Mouse (Mus musculus) liver, embryonic 14.5 days (tissue): Measurements from ENCODE around the gene Chid1. TPM values are rescaled to one million over a fixed set of nuclear protein-coding genes. Genes with fewer than 3 reads are reported as not detected.
"Not testable (repeated sequence)": the region's sequence is repeated elsewhere in the genome, so short reads cannot be mapped to it uniquely, and the experiment has no call there.

Experiments used
- ATAC-seq: fragments of 200-750 bp; cut with Nextera tagmentation; 2 replicates; pipeline ENCODE4 v1.8.0; 2017; ENCODE audit warnings: moderate number of reproducible peaks, mild to moderate bottlenecking, moderate library complexity; ENCODE audit not compliant: insufficient read depth
- DNase-seq, 3 experiments: peaks; one replicate each; pipeline ENCODE4 v3.0.0-alpha.2; 2012 to 2013; ENCODE audit warnings: low read depth in 3 of 3, low spot score in 3 of 3
- H3K27ac ChIP-seq: fragments of 300-500 bp; sonication (generic); 2 replicates; pipeline ENCODE4 v1.5.1; 2014; ENCODE audit warnings: moderate library complexity, mild to moderate bottlenecking, control low read depth, inconsistent platforms
- H3K27me3 ChIP-seq: fragments of 300-500 bp; sonication (generic); 2 replicates; pipeline ENCODE4 v1.6.1; 2014; ENCODE audit warnings: mild to moderate bottlenecking, low read length, moderate library complexity; ENCODE audit not compliant: control insufficient read depth, insufficient read depth
- H3K36me3 ChIP-seq: fragments of 300-500 bp; sonication (generic); replicated peaks from 2 replicates; pipeline ENCODE4 v1.6.1; 2014; ENCODE audit warnings: low read depth; ENCODE audit not compliant: control insufficient read depth, insufficient read depth
- H3K4me1 ChIP-seq, 2 experiments: fragments of 200-500 bp in 1 of 2; fragments of 300-500 bp in 1 of 2; sonication (generic) in 1 of 2; replicated peaks; 2 replicates each; pipeline ENCODE4 v1.6.1; 2012 to 2014; ENCODE audit warnings: antibody characterized with exemption in 1 of 2, inconsistent platforms in 1 of 2, low read length in 1 of 2; ENCODE audit not compliant: control insufficient read depth in 2 of 2, insufficient read depth in 2 of 2
- H3K4me2 ChIP-seq: fragments of 300-500 bp; sonication (generic); 2 replicates; pipeline ENCODE4 v1.6.1; 2014; ENCODE audit warnings: low read depth, mild to moderate bottlenecking, control low read depth, moderate library complexity
- H3K4me3 ChIP-seq, 2 experiments: fragments of 200-500 bp in 1 of 2; fragments of 300-500 bp in 1 of 2; sonication (generic) in 1 of 2; 2 replicates each; pipeline ENCODE4 v1.5.1; 2012 to 2014; ENCODE audit warnings: low read depth in 2 of 2, low read length in 2 of 2, mild to moderate bottlenecking in 2 of 2, control low read depth in 1 of 2, inconsistent platforms in 1 of 2, moderate library complexity in 1 of 2; ENCODE audit not compliant: insufficient read depth in 1 of 2
- H3K9ac ChIP-seq: fragments of 300-500 bp; sonication (generic); replicated peaks from 2 replicates; pipeline ENCODE4 v1.6.1; 2014; ENCODE audit warnings: mild to moderate bottlenecking, control low read depth, moderate library complexity
- H3K9me3 ChIP-seq: fragments of 300-500 bp; sonication (generic); 2 replicates; pipeline ENCODE4 v1.6.1; 2016; ENCODE audit warnings: low read length, mixed read lengths; ENCODE audit not compliant: control insufficient read depth
- CTCF ChIP-seq: IDR thresholded peaks from 2 replicates; pipeline ENCODE4 v1.5.1; 2016; ENCODE audit warnings: antibody characterized with exemption, low read depth, control low read depth
- EP300 ChIP-seq: IDR thresholded peaks from 2 replicates; pipeline ENCODE4 v1.6.1; 2016; ENCODE audit warnings: antibody characterized with exemption, low read depth
- WGBS: fragments of 180-500 bp; shearing (Covaris S2); extraction: QIAGEN DNeasy Blood & Tissue Kit; methylation state at CpG from one replicate; pipeline ENCODE4 v1.1.7; 2014; ENCODE audit not compliant: insufficient replicate concordance; 5-methylcytosine and 5-hydroxymethylcytosine counted together
- polyA plus RNA-seq, 2 experiments: library from polyadenylated mRNA; depleted of rRNA in 1 of 2; stranded (reverse) in 1 of 2; unstranded in 1 of 2; fragments of >200 nt; fragmentation: Nextera tagmentation in 1 of 2; extraction: Ambion mirVana in 1 of 2; gene quantifications; 2 replicates each; pipeline versions ENCODE4 v1.2.1 to v1.2.3; 2012 to 2014

The Chid1 gene
- polyA plus RNA-seq, 2 experiments: 12.1 to 23.0 TPM

- ATAC-seq (no peak), DNase-seq (no peak)
- Histone ChIP-seq H3K9me3 (no peaks in the 10 kb centered on the region), H3K9ac (no peak overlapping the region; the same call in 1 of the 2 replicates), H3K27me3 (no peaks in the 10 kb centered on the region), H3K27ac (no peak overlapping the region; the same call in 1 of the 2 replicates), H3K36me3 (peaks cover 40% of the 10 kb centered on the region), H3K4me2 (no peak overlapping the region), H3K4me3 (no peak overlapping the region), H3K4me1 (peaks cover 15 to 31% of the 10 kb centered on the region in 2 experiments)
- no peak for TF ChIP-seq CTCF
- no peak for TF ChIP-seq EP300
These were observed 87.7 kb downstream of the Chid1 start for GRCm38 (mm10) chr7:141451928-141452327.

DNA sequence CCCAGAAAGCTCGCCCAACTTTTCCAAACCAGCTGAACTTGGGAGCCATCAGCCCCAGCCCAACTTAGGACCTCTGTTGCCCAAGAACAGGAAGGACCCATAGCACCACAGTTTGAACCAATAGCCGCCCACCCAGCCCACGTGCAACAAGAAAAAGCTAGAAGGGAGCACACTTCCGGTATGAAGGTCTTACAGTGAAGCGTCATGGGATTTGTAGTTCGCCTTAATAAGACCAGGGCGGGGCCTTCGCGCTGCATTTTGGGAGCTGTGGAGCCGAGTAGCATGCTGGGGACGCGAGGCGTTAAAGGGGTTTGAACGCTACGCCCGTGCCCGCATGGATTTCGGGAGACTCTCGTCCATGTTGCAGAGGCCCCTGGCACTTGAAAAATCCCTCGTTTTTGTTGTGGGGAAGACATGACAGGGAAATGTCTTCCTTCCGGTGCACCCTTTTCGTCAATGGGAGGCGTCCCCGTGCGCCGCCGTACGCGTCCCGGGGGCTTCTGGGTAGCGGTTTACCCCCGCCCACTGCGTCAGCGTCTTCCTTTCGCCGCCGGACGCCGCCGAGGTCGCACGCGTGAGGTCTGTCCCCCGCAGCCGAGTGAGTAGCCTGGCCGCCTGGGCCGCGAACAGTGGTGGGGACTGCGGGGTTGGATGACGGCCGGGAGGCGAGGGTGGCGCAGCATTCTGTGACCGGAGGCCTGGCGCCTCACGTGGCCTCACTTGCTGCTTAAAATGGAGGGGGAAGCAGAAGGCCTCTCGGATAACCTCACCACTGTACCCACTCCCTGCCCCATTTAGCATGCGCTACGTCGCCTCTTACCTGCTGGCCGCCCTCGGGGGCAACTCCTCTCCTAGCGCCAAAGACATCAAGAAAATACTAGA is 92.3 kb downstream of the Chid1 start, which contains the start of gene Rplp2:
TSS of gene Rplp2 (plus strand) at position 261 of the 882 bp plus-strand sequence.
- no peaks in the 10 kb centered on the region for H3K9me3 ChIP-seq
- peaks cover 22 to 33% of the 10 kb centered on the region in 2 experiments for H3K4me1 ChIP-seq
- TF ChIP-seq EP300 (no peak), CTCF (no peak; the same call in 1 of the 2 replicates)
- peak within 1 kb of the TSS; percentile 84 for H3K27ac ChIP-seq
- peak within 1 kb of the TSS; percentile 86 for H3K9ac ChIP-seq
- H3K27me3 ChIP-seq: no peaks in the 10 kb centered on the region
- H3K4me3 ChIP-seq: peak within 1 kb of the TSS; percentile 76 to 81
- DNase-seq (peak; percentile 85 to 88 (median 88)), ATAC-seq (peak; percentile 87)
- H3K36me3 ChIP-seq: peaks cover 40% of the 10 kb centered on the region
- WGBS: under 1% methylated on average over 63 of the region's 63 CpGs
- peak within 1 kb of the TSS; percentile 73 for H3K4me2 ChIP-seq

DNA sequence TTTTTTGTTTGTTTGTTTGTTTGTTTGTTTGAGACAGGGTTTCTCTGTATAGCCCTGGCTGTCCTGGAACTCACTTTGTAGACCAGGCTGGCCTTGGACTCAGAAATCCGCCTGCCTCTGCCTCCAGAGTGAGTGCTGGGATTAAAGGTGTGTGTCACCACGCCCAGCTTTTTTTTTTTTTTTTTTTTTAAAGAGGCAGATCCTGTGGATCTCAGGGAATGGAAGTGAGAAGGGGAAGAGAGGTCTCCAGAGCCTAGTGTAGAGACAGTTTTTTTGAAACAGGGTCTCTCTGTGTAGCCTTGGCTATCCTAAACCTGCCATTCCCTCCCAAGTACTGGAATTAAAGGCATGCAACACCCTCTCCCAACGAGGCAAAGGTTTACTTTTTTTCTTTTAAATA is 93.3 kb downstream of the Chid1 start:
- peak overlapping the region; percentile 86; the same call in 1 of the 2 replicates for H3K9ac ChIP-seq
- H3K27ac ChIP-seq, DNase-seq, ATAC-seq, H3K27me3 ChIP-seq, H3K9me3 ChIP-seq: not testable (repeated sequence)
- H3K36me3 ChIP-seq: peaks cover 37% of the 10 kb centered on the region
- peak overlapping the region in 1 of 2 experiments; percentile 76; a peak in 2 of 4 replicates for H3K4me3 ChIP-seq
- peak overlapping the region; percentile 73 for H3K4me2 ChIP-seq
- H3K4me1 ChIP-seq: peaks cover 22 to 28% of the 10 kb centered on the region in 2 experiments
- 53% methylated on average over 3 of the region's 3 CpGs for WGBS

- H3K9me3 ChIP-seq: no peaks in the 10 kb centered on the region
- peaks cover 36% of the 10 kb centered on the region for H3K36me3 ChIP-seq
- peak; percentile 68 to 72 (median 70) for DNase-seq
- H3K4me1 ChIP-seq: peaks cover 19 to 22% of the 10 kb centered on the region in 2 experiments
- ATAC-seq: peak; percentile 65
- H3K9ac ChIP-seq: peak within 1 kb of the TSS; percentile 72
- no peaks in the 10 kb centered on the region for H3K27me3 ChIP-seq
- under 1% methylated on average over 25 of the region's 25 CpGs for WGBS
- H3K4me3 ChIP-seq: peak within 1 kb of the TSS; percentile 67 to 76
- peak within 1 kb of the TSS; percentile 90 for H3K4me2 ChIP-seq
- no peak for TF ChIP-seq EP300
- TF ChIP-seq CTCF: no peak
- H3K27ac ChIP-seq: peak within 1 kb of the TSS; percentile 80
These were observed 95.8 kb downstream of the Chid1 start, which contains the start of gene Pidd1 for GRCm38 (mm10) chr7:141443828-141444237. Gene Pidd1 (minus strand): TSS chr7:141444025.

Other genes starting within 250 kb of the Chid1 start
- not detected in 2 replicates for gene Drd4, start 247.9 kb downstream of the Chid1 start, polyA plus RNA-seq (2012; rRNA removed)
- gene Drd4, start 247.9 kb downstream of the Chid1 start, polyA plus RNA-seq (2014; fragmentation: Nextera tagmentation; extraction: Ambion mirVana): not detected in 2 replicates
- 6.9 and 7.8 TPM in 2 replicates for gene Deaf1, start 212.2 kb downstream of the Chid1 start, polyA plus RNA-seq (2012; rRNA removed)
- gene Deaf1, start 212.2 kb downstream of the Chid1 start, polyA plus RNA-seq (2014; fragmentation: Nextera tagmentation; extraction: Ambion mirVana): 11.1 and 13.6 TPM in 2 replicates
- 10.7 and 13.6 TPM in 2 replicates for gene Tmem80, start 212.1 kb downstream of the Chid1 start, polyA plus RNA-seq (2012; rRNA removed)
- 11.3 and 13.0 TPM in 2 replicates for gene Tmem80, start 212.1 kb downstream of the Chid1 start, polyA plus RNA-seq (2014; fragmentation: Nextera tagmentation; extraction: Ambion mirVana)
- gene Eps8l2, start 201.0 kb downstream of the Chid1 start, polyA plus RNA-seq (2012; rRNA removed): 7.9 and 8.3 TPM in 2 replicates
- gene Eps8l2, start 201.0 kb downstream of the Chid1 start, polyA plus RNA-seq (2014; fragmentation: Nextera tagmentation; extraction: Ambion mirVana): 6.6 and 7.7 TPM in 2 replicates
- gene Taldo1, start 147.7 kb downstream of the Chid1 start, polyA plus RNA-seq (2012; rRNA removed): 212 and 266 TPM in 2 replicates
- 427 and 428 TPM in 2 replicates for gene Taldo1, start 147.7 kb downstream of the Chid1 start, polyA plus RNA-seq (2014; fragmentation: Nextera tagmentation; extraction: Ambion mirVana)
- 13.8 and 16.9 TPM in 2 replicates for gene Gatd1, start 125.7 kb downstream of the Chid1 start, polyA plus RNA-seq (2012; rRNA removed)
- gene Gatd1, start 125.7 kb downstream of the Chid1 start, polyA plus RNA-seq (2014; fragmentation: Nextera tagmentation; extraction: Ambion mirVana): 8.7 and 10.3 TPM in 2 replicates
- 0.09 TPM in 1 of 2 replicates, not detected in the other for gene Cend1, start 110.4 kb downstream of the Chid1 start, polyA plus RNA-seq (2012; rRNA removed)
- gene Cend1, start 110.4 kb downstream of the Chid1 start, polyA plus RNA-seq (2014; fragmentation: Nextera tagmentation; extraction: Ambion mirVana): not detected in 2 replicates
- gene Slc25a22, start 102.0 kb downstream of the Chid1 start, polyA plus RNA-seq (2012; rRNA removed): 19.6 and 23.8 TPM in 2 replicates
- 11.0 and 13.5 TPM in 2 replicates for gene Slc25a22, start 102.0 kb downstream of the Chid1 start, polyA plus RNA-seq (2014; fragmentation: Nextera tagmentation; extraction: Ambion mirVana)
- gene Pidd1, start 95.8 kb downstream of the Chid1 start, polyA plus RNA-seq (2012; rRNA removed): 15.5 and 18.7 TPM in 2 replicates
- 6.1 and 9.4 TPM in 2 replicates for gene Pidd1, start 95.8 kb downstream of the Chid1 start, polyA plus RNA-seq (2014; fragmentation: Nextera tagmentation; extraction: Ambion mirVana)
- 328 and 661 TPM in 2 replicates for gene Rplp2, start 92.5 kb downstream of the Chid1 start, polyA plus RNA-seq (2012; rRNA removed)
- gene Rplp2, start 92.5 kb downstream of the Chid1 start, polyA plus RNA-seq (2014; fragmentation: Nextera tagmentation; extraction: Ambion mirVana): 942 and 950 TPM in 2 replicates
- gene Pnpla2, start 84.7 kb downstream of the Chid1 start, polyA plus RNA-seq (2012; rRNA removed): 6.7 TPM in 2 replicates
- 9.0 and 9.4 TPM in 2 replicates for gene Pnpla2, start 84.7 kb downstream of the Chid1 start, polyA plus RNA-seq (2014; fragmentation: Nextera tagmentation; extraction: Ambion mirVana)
- gene Cracr2b, start 78.8 kb downstream of the Chid1 start, polyA plus RNA-seq (2012; rRNA removed): 1.3 and 2.6 TPM in 2 replicates
- gene Cracr2b, start 78.8 kb downstream of the Chid1 start, polyA plus RNA-seq (2014; fragmentation: Nextera tagmentation; extraction: Ambion mirVana): 0.89 and 1.9 TPM in 2 replicates
- gene Cd151, start 72.5 kb downstream of the Chid1 start, polyA plus RNA-seq (2012; rRNA removed): 20.0 and 22.0 TPM in 2 replicates
- 12.8 and 13.8 TPM in 2 replicates for gene Cd151, start 72.5 kb downstream of the Chid1 start, polyA plus RNA-seq (2014; fragmentation: Nextera tagmentation; extraction: Ambion mirVana)
- gene Polr2l, start 64.7 kb downstream of the Chid1 start, polyA plus RNA-seq (2012; rRNA removed): 10.9 and 24.6 TPM in 2 replicates
- gene Polr2l, start 64.7 kb downstream of the Chid1 start, polyA plus RNA-seq (2014; fragmentation: Nextera tagmentation; extraction: Ambion mirVana): 52.4 and 54.7 TPM in 2 replicates
- 32.1 and 37.4 TPM in 2 replicates for gene Tspan4, start 64.6 kb downstream of the Chid1 start, polyA plus RNA-seq (2012; rRNA removed)
- gene Tspan4, start 64.6 kb downstream of the Chid1 start, polyA plus RNA-seq (2014; fragmentation: Nextera tagmentation; extraction: Ambion mirVana): 42.1 and 43.0 TPM in 2 replicates
- 19.8 and 21.0 TPM in 2 replicates for gene Ap2a2, start 22.3 kb upstream of the Chid1 start, polyA plus RNA-seq (2012; rRNA removed)
- 43.2 and 51.2 TPM in 2 replicates for gene Ap2a2, start 22.3 kb upstream of the Chid1 start, polyA plus RNA-seq (2014; fragmentation: Nextera tagmentation; extraction: Ambion mirVana)
- 1.7 and 2.1 TPM in 2 replicates for gene Muc6, start 115.5 kb upstream of the Chid1 start, polyA plus RNA-seq (2012; rRNA removed)
- gene Muc6, start 115.5 kb upstream of the Chid1 start, polyA plus RNA-seq (2014; fragmentation: Nextera tagmentation; extraction: Ambion mirVana): 3.2 and 4.0 TPM in 2 replicates
- 0.12 and 0.17 TPM in 2 replicates for gene Muc2, start 150.5 kb upstream of the Chid1 start, polyA plus RNA-seq (2012; rRNA removed)
- gene Muc2, start 150.5 kb upstream of the Chid1 start, polyA plus RNA-seq (2014; fragmentation: Nextera tagmentation; extraction: Ambion mirVana): 0.08 and 0.85 TPM in 2 replicates
- gene Muc5ac, start 249.1 kb upstream of the Chid1 start, polyA plus RNA-seq (2012; rRNA removed): not detected in 2 replicates
- gene Muc5ac, start 249.1 kb upstream of the Chid1 start, polyA plus RNA-seq (2014; fragmentation: Nextera tagmentation; extraction: Ambion mirVana): not detected in 2 replicates